Mouse (Mus musculus) right cerebral cortex, adult 2 months (tissue): ENCODE measurements around the gene Scn4a.
"Not testable (repeated sequence)": the region's sequence is repeated elsewhere in the genome, so short reads cannot be mapped to it uniquely, and the experiment has no call there.

Experiments
- DNase-seq, 2 experiments: peaks; one replicate each; pipeline ENCODE4 v3.0.0; 2021 to 2022; ENCODE audit warnings: low spot score in 2 of 2

The Scn4a gene

GRCm38 (mm10) chr11:106353188-106353587, at the start of gene Scn4a:
TSS of gene Scn4a (minus strand) at chr11:106353288.
- no peak for DNase-seq

GRCm38 (mm10) chr11:106398481-106398880, 45.4 kb upstream of the Scn4a start:
- no peak for DNase-seq

- DNase-seq, result peak in 1 of 2 experiments; percentile 7
Observed at GRCm38 (mm10) chr11:106397656-106398055, 44.6 kb upstream of the Scn4a start.

GRCm38 (mm10) chr11:106394055-106394454, 41.0 kb upstream of the Scn4a start:
- DNase-seq, result not testable (repeated sequence)

GRCm38 (mm10) chr11:106393331-106393616, 40.2 kb upstream of the Scn4a start:
- DNase-seq, result no peak

GRCm38 (mm10) chr11:106392597-106393330, 39.7 kb upstream of the Scn4a start:
- no peak for DNase-seq

GRCm38 (mm10) chr11:106391546-106392188, 38.6 kb upstream of the Scn4a start:
- peak; percentile 77 to 79 for DNase-seq

GRCm38 (mm10) chr11:106390757-106391156, 37.7 kb upstream of the Scn4a start:
- no peak for DNase-seq

- no peak for DNase-seq
Observed at GRCm38 (mm10) chr11:106389611-106390010, 36.5 kb upstream of the Scn4a start.

- DNase-seq, result no peak
Observed at GRCm38 (mm10) chr11:106387791-106388216, 34.7 kb upstream of the Scn4a start, which contains the start of gene Icam2. TSS of gene Icam2 (minus strand) at chr11:106388075.

- DNase-seq, result no peak
Observed at GRCm38 (mm10) chr11:106387020-106387419, 33.9 kb upstream of the Scn4a start.

- DNase-seq, result no peak
Observed at GRCm38 (mm10) chr11:106386409-106386808, 33.3 kb upstream of the Scn4a start.

- no peak for DNase-seq
Observed at GRCm38 (mm10) chr11:106383051-106383790, 30.1 kb upstream of the Scn4a start.

GRCm38 (mm10) chr11:106382424-106382823, 29.3 kb upstream of the Scn4a start:
- DNase-seq, result no peak

GRCm38 (mm10) chr11:106381883-106382282, 28.8 kb upstream of the Scn4a start:
- DNase-seq, result no peak

GRCm38 (mm10) chr11:106381011-106381410, 27.9 kb upstream of the Scn4a start:
- no peak for DNase-seq

GRCm38 (mm10) chr11:106374979-106375378, 21.9 kb upstream of the Scn4a start:
- no peak for DNase-seq

GRCm38 (mm10) chr11:106374559-106374958, 21.5 kb upstream of the Scn4a start:
- no peak for DNase-seq

- DNase-seq, result no peak
Observed at GRCm38 (mm10) chr11:106373998-106374397, 20.9 kb upstream of the Scn4a start.

- DNase-seq, result peak; percentile 75 to 83
Observed at GRCm38 (mm10) chr11:106366316-106366715, 13.2 kb upstream of the Scn4a start.

GRCm38 (mm10) chr11:106365366-106365765, 12.3 kb upstream of the Scn4a start, which contains the start of gene Prr29:
TSS of gene Prr29 (plus strand) at chr11:106365472.
- no peak for DNase-seq

GRCm38 (mm10) chr11:106364712-106365111, 11.6 kb upstream of the Scn4a start:
- DNase-seq, result peak in 1 of 2 experiments; percentile 5

- DNase-seq, result no peak
Observed at GRCm38 (mm10) chr11:106359350-106359749, 6.3 kb upstream of the Scn4a start.
